Mouse (Mus musculus) limb, embryonic 12.5 days (tissue): ENCODE measurements at regions not wholly inside any gene's neighbourhood (a gene's known extent, or its start where the extent isn't known, plus 50 kb on each side); places are given as distances from the start of the nearest gene placed in this dataset.

ENCODE experiments used
- ATAC-seq: fragments of 200-750 bp; cut with Nextera tagmentation; 2 replicates; pipeline ENCODE4 v1.8.0; 2017; ENCODE audit warnings: low read depth, moderate TSS enrichment; ENCODE audit not compliant: insufficient number of reproducible peaks, insufficient read depth, low FRiP score, low TSS enrichment
- H3K27ac ChIP-seq: fragments of 300-500 bp; sonication (generic); 2 replicates; pipeline ENCODE4 v1.5.1; 2016; ENCODE audit warnings: mild to moderate bottlenecking, moderate library complexity
- H3K27me3 ChIP-seq: fragments of 300-500 bp; sonication (generic); 2 replicates; pipeline ENCODE4 v1.6.1; 2016; ENCODE audit warnings: mild to moderate bottlenecking, moderate library complexity
- H3K36me3 ChIP-seq: fragments of 300-500 bp; sonication (generic); 2 replicates; pipeline ENCODE4 v1.6.1; 2016; ENCODE audit warnings: mild to moderate bottlenecking, moderate library complexity
- H3K4me1 ChIP-seq: fragments of 300-500 bp; sonication (generic); replicated peaks from 2 replicates; pipeline ENCODE4 v1.6.1; 2016
- H3K4me2 ChIP-seq: fragments of 300-500 bp; sonication (generic); 2 replicates; pipeline ENCODE4 v1.6.1; 2016; ENCODE audit warnings: mild to moderate bottlenecking, moderate library complexity
- H3K4me3 ChIP-seq: fragments of 300-500 bp; sonication (generic); replicated peaks from 2 replicates; pipeline ENCODE4 v1.5.1; 2016; ENCODE audit warnings: mild to moderate bottlenecking
- H3K9ac ChIP-seq: fragments of 300-500 bp; sonication (generic); replicated peaks from 2 replicates; pipeline ENCODE4 v1.6.1; 2016; ENCODE audit warnings: mild to moderate bottlenecking, moderate library complexity
- H3K9me3 ChIP-seq: fragments of 300-500 bp; sonication (generic); 2 replicates; pipeline ENCODE4 v1.6.1; 2016; ENCODE audit warnings: mild to moderate bottlenecking, moderate library complexity
- WGBS: fragments of 180-500 bp; shearing (Covaris S2); methylation state at CpG from one replicate; pipeline ENCODE4 v1.1.7; 2016; 5-methylcytosine and 5-hydroxymethylcytosine counted together

DNA sequence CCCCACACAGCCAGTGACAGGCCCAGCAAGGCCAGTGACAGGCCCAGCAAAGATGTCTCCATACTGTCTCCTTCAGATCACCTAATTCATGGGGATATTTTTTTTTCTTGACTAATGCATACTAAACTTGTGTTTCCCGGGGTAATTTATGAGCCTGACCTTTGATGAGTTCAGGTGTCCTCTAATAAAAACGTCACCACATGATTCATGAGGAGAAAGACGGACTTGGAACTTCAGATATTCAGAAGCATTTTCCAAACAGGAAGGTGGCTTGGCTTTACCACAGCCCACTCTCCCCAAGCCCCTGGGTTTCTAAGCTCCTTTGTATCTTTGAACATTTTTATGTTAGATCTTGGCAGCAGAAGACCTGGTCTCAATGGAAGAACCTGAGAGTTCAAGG is 110.9 kb upstream of the Jarid2 start:
- 24% methylated on average over 3 of the region's 3 CpGs for WGBS
- ATAC-seq: no peak
- H3K4me3 ChIP-seq: no peak overlapping the region
- peaks cover 17% of the 10 kb centered on the region for H3K4me1 ChIP-seq
- no peaks in the 10 kb centered on the region for H3K36me3 ChIP-seq
- no peak overlapping the region for H3K9ac ChIP-seq
- 0 out of 2 replicates have a peak, but pooled peaks cover 5% of the 10 kb centered on the region for H3K27me3 ChIP-seq
- H3K27ac ChIP-seq: no peak overlapping the region
- no peaks in the 10 kb centered on the region for H3K9me3 ChIP-seq
- H3K4me2 ChIP-seq: no peak overlapping the region

DNA sequence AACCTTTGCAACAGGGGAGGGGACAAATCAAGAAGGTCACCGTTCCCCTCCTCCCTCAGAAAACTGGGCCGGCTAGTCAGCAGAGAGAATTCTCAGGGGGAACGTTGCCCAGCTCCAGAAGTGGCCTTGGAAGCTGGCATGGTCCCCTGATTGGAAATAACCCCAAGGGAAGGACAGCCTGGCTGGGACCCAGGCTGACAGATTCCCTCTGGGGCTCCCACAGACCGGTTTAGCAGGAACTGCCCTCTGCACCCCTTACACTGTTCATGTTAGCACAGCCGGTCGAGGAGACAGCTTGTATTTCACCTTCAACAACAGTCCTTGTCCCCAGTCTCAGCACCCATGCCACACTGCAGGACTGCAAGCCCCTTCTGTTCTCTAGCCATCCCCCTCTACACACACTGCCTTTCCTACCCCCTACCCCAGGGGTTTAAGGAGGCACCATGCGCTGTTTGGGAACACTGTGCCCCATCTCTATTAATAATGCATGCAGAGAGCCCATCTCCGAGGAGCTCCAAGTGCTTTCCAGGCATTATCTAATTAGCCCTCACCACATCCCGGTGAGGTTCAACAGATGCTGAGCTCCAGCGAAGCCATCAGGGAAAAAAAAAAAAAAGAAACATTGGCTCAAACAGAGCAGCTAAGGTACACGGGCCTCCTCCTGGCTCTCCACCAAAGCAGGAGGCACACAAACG is 106.5 kb upstream of the Jarid2 start:
- H3K9me3 ChIP-seq: no peaks in the 10 kb centered on the region
- H3K27ac ChIP-seq: no peak overlapping the region
- H3K4me3 ChIP-seq: no peak overlapping the region
- no peaks in the 10 kb centered on the region for H3K36me3 ChIP-seq
- H3K4me2 ChIP-seq: no peak overlapping the region
- H3K9ac ChIP-seq: no peak overlapping the region
- peaks cover 22% of the 10 kb centered on the region for H3K4me1 ChIP-seq
- no peak for ATAC-seq
- no peaks in the 10 kb centered on the region for H3K27me3 ChIP-seq
- WGBS: 42% methylated on average over 12 of the region's 12 CpGs

DNA sequence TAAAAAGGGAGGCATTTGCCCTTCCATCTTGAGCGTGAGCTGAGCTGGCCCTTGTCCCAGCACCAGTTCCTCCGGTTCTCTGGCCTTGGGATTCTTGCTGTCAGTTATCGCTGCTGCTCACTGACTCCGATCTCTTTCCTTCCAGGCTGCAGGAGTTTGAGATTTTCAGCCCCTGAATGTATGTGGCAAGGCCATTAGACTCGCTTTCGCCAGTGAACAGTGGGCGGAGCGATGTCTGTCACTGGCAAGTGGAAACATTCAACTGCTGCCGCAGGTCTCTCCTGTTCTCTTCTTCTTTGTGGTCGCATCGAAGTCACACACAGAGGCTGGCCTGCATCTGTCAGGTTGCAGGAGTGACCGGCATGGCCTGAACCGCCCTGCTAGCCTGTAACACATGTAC is 104.6 kb upstream of the Jarid2 start:
- peaks cover 18% of the 10 kb centered on the region for H3K4me1 ChIP-seq
- H3K27ac ChIP-seq: no peak overlapping the region
- no peak overlapping the region for H3K9ac ChIP-seq
- no peaks in the 10 kb centered on the region for H3K27me3 ChIP-seq
- 71% methylated on average over 13 of the region's 13 CpGs for WGBS
- no peaks in the 10 kb centered on the region for H3K9me3 ChIP-seq
- ATAC-seq: no peak
- no peaks in the 10 kb centered on the region for H3K36me3 ChIP-seq
- H3K4me3 ChIP-seq: no peak overlapping the region
- H3K4me2 ChIP-seq: no peak overlapping the region

DNA sequence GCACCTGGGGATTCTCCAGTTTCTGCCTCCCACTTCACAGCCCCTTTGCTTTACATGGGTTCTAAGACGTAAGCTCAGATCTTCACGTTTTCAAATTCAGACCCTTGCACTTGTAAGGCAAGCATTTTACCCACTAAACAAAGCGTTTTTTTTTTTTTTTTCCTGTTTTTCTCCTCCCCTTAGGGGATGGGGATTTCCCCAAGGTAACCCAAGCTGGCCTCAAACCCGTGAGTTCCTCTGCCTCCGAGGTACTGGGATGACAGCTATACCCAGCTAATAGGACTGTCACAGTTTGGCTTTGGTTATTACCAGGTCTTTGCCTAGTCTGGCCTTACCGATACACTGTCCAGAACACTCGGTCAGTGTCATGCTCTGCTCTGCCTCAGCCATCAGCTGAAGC is 103.5 kb upstream of the Jarid2 start:
- H3K9me3 ChIP-seq: no peaks in the 10 kb centered on the region
- H3K36me3 ChIP-seq: no peaks in the 10 kb centered on the region
- peaks cover 23% of the 10 kb centered on the region for H3K4me1 ChIP-seq
- no peak overlapping the region for H3K4me3 ChIP-seq
- 62% methylated on average over 7 of the region's 7 CpGs for WGBS
- no peak overlapping the region for H3K9ac ChIP-seq
- no peaks in the 10 kb centered on the region for H3K27me3 ChIP-seq
- no peak overlapping the region for H3K27ac ChIP-seq
- ATAC-seq: no peak
- H3K4me2 ChIP-seq: no peak overlapping the region

DNA sequence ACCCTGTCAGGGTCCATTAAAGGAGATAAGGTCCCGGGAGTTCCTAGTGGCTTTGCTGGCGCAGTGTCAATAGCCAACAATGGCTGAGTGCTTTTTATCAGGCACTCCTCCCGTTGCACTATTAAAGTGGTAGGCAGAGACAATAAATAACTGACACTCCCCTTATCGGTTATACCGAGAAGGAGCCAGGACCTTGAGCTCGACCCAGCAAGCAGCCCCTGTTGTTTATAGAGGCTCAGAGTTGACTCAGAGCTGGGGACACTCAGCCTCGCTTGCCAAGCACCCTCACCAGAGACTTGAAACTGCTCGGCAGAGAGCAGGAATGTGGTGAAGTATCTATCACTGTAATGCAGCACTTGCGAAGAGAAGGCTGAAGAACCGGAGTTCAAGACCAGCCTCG is 102.5 kb upstream of the Jarid2 start:
- H3K27ac ChIP-seq: no peak overlapping the region
- WGBS: 48% methylated on average over 11 of the region's 11 CpGs

DNA sequence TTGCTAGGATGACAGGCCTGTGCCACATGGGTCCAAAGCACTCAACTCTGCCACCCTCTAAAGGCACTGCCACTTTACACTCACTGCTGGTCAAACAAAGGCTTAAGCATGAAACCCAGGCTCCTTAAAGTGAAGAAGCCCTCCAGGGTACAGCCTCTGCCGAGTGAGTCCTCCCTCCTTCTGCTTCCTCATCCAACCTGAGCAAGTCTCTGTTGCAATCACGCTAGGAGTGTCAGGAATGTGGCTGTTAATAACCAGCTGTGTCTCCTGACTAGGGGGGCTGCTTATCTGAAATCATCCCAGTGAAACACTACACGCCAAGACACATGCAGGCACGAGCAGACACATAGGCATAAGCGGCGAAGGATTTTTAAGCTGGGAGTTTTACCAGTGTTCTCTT is 99.2 kb upstream of the Jarid2 start:
- no peak for ATAC-seq
- no peaks in the 10 kb centered on the region for H3K36me3 ChIP-seq
- H3K27ac ChIP-seq: no peak overlapping the region; the same call in 1 of the 2 replicates
- H3K4me2 ChIP-seq: no peak overlapping the region
- no peak overlapping the region for H3K4me3 ChIP-seq
- WGBS: 54% methylated on average over 6 of the region's 6 CpGs
- H3K27me3 ChIP-seq: no peaks in the 10 kb centered on the region
- H3K9ac ChIP-seq: no peak overlapping the region
- no peaks in the 10 kb centered on the region for H3K9me3 ChIP-seq
- H3K4me1 ChIP-seq: peaks cover 15% of the 10 kb centered on the region

More for the DNA sequence above, 102.5 kb upstream of the Jarid2 start:
- Histone ChIP-seq H3K4me3 (no peak overlapping the region), H3K9ac (no peak overlapping the region), H3K4me2 (no peak overlapping the region), H3K9me3 (no peaks in the 10 kb centered on the region), H3K4me1 (peaks cover 23% of the 10 kb centered on the region), H3K36me3 (no peaks in the 10 kb centered on the region), H3K27me3 (no peaks in the 10 kb centered on the region)
- ATAC-seq: no peak

DNA sequence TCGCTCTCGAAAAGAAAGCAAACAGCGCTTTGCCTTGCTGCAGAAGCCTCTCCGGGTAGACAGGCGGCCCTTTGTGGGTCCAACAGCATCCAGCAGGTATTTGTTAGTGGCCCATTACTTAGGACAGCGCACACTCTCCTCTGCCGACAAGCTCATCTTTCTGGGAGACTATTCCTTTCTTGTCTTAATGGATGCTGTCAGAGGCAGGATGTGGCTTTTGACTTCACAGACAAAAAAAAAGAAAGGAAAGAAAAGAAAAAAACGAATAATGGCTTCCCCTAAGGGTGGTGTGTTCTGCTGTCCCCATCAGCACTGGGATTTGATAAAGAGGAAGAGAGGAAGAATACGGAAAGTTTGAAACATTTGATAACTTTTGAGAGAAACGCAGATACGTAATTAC is 94.7 kb upstream of the Jarid2 start:
- Histone ChIP-seq H3K9me3 (no peaks in the 10 kb centered on the region), H3K4me2 (peak overlapping the region; percentile 48), H3K36me3 (no peaks in the 10 kb centered on the region), H3K4me3 (no peak overlapping the region), H3K27ac (no peak overlapping the region), H3K4me1 (peaks cover 24% of the 10 kb centered on the region), H3K27me3 (no peaks in the 10 kb centered on the region), H3K9ac (no peak overlapping the region)
- no peak for ATAC-seq
- WGBS: 14% methylated on average over 11 of the region's 11 CpGs

DNA sequence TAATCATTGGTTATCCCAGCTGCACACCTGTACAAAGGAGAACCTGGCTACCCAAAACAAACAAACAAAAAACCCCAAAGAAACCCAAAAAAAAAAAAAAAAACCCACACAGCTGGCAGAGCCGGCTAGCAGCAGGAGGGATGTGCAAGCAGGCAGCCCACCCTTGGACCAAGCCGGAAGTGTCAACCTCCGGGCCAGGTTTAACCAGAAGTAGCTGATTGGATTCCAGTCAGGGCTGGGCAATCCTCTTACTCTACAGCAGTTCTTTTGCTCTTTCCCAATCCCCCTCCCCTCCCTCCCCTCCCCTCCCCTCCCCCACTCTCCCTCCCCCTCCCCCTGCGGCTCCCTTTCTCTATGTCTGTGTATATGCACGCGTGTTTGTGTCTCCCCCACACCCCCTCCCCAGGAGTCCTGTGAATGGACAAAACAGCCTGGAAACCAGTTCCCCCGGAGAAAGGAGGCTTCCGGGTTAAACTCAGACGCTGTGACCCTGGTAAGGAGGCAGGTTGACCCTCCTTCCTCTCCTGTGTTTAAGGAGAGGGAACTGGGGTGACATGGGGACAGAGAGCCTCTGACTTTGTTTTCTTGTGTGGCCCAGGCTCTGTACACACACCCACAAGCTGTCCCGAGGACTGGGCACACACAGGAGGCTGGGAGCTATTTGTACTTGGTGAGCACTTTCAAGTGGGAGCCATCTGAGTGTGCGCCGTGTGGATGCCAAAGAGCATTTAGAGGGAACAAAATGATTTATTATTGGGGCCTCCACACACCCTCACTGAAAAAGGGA is 93.9 kb upstream of the Jarid2 start:
- peaks cover 18% of the 10 kb centered on the region for H3K4me1 ChIP-seq
- ATAC-seq: 0 out of 2 replicates have a peak, but pooled peaks have one; percentile 42
- peak overlapping the region; percentile 48 for H3K4me2 ChIP-seq
- no peak overlapping the region for H3K9ac ChIP-seq
- H3K36me3 ChIP-seq: no peaks in the 10 kb centered on the region
- H3K4me3 ChIP-seq: peak overlapping the region; percentile 11
- 2% methylated on average over 9 of the region's 12 CpGs for WGBS
- no peaks in the 10 kb centered on the region for H3K9me3 ChIP-seq
- no peaks in the 10 kb centered on the region for H3K27me3 ChIP-seq
- peak overlapping the region; percentile 12 for H3K27ac ChIP-seq

DNA sequence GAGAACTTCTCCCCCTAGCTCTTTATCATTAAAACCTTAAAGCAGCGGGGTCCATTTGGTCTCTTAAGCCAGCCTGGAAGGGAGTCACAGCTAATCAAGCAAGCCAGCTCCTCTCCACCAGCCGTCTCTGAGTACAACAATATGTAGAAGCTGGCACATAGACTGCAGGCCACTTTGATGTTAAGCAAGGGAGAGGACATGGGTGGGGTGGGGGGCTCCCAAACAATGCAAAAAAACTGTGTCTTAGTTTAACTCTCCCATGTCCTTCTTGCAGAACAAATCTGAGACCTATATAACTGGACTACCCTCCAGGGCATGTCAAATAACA is 93.3 kb upstream of the Jarid2 start:
- Histone ChIP-seq H3K36me3 (no peaks in the 10 kb centered on the region), H3K4me1 (peaks cover 18% of the 10 kb centered on the region), H3K9me3 (no peaks in the 10 kb centered on the region), H3K27me3 (no peaks in the 10 kb centered on the region), H3K4me2 (peak overlapping the region; percentile 48; the same call in 1 of the 2 replicates), H3K27ac (peak overlapping the region; percentile 12; the same call in 1 of the 2 replicates), H3K9ac (no peak overlapping the region), H3K4me3 (no peak overlapping the region)
- 13% methylated on average over 2 of the region's 2 CpGs for WGBS
- ATAC-seq: no peak

DNA sequence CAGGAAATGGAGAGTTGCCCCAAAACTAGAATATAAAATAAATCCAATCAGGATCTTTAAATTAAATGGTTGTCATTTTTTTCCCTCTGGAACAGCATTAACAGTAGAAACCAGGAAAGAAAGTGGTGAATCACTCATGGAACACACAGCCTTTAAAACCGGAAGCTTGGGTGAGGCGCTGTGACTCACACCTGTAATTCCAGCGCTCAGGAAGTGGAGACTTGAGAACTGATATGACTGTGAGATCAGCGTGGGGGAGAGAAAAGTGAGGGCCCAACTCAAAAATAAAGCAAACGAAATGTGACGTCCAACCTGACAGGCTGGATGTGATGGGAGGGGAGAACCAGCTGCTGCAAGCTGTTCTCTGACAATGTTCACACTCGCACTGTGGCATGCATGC is 86.9 kb upstream of the Jarid2 start:
- Histone ChIP-seq H3K27me3 (no peaks in the 10 kb centered on the region), H3K36me3 (no peaks in the 10 kb centered on the region), H3K9me3 (no peaks in the 10 kb centered on the region), H3K9ac (no peak overlapping the region), H3K4me2 (no peak overlapping the region), H3K27ac (no peak overlapping the region), H3K4me1 (no peaks in the 10 kb centered on the region), H3K4me3 (no peak overlapping the region)
- WGBS: 79% methylated on average over 7 of the region's 7 CpGs
- ATAC-seq: no peak

DNA sequence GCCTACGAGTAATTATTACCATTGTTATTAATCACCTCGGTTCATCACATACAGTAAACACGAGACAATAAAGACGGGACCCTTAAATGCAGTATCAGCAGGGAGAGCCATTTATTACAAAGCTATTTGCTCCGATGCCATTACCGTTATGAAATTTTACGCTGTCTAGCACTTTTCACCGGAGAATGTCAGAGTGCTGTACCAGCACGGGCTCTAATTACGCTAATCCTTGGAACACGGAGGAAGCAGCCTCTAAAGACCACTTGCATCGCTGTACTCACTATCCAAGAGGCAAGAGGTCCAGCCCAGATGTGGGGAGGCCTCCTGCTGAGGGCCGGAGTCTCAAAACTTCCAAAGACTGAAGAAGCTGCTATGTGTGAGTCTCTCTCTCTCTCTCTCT is 79.2 kb upstream of the Jarid2 start:
- Histone ChIP-seq H3K4me2 (peak overlapping the region; percentile 26; the same call in 1 of the 2 replicates), H3K9ac (no peak overlapping the region; the same call in 1 of the 2 replicates), H3K27me3 (peaks cover 8% of the 10 kb centered on the region; the same call in 1 of the 2 replicates), H3K9me3 (no peaks in the 10 kb centered on the region), H3K27ac (no peak overlapping the region), H3K36me3 (no peaks in the 10 kb centered on the region), H3K4me3 (no peak overlapping the region), H3K4me1 (peaks cover 13% of the 10 kb centered on the region)
- no peak for ATAC-seq
- WGBS: 17% methylated on average over 13 of the region's 13 CpGs
